Mouse (Mus musculus) liver, postnatal 0 days (tissue): ENCODE measurements at regions not wholly inside any gene's neighbourhood (a gene's known extent, or its start where the extent isn't known, plus 50 kb on each side); places are given as distances from the start of the nearest gene placed in this dataset.

Source experiments
- CTCF ChIP-seq: sonication (generic); IDR thresholded peaks from 2 replicates; pipeline ENCODE4 v1.5.1; 2016; ENCODE audit warnings: antibody characterized with exemption, low read depth
- EP300 ChIP-seq: IDR thresholded peaks from 2 replicates; pipeline ENCODE4 v1.6.1; 2016; ENCODE audit warnings: antibody characterized with exemption, low read depth, mild to moderate bottlenecking

- TF ChIP-seq CTCF (no peak), EP300 (no peak)
Measured at GRCm38 (mm10) chr3:59409131-59409530, 64.9 kb upstream of the Igsf10 start.
